Mouse (Mus musculus): Measurements from ENCODE around the gene Nid1. TPM values are rescaled to one million over a fixed set of nuclear protein-coding genes. Genes with fewer than 3 reads are reported as not detected.

Nid1 gene
- polyA plus RNA-seq, 1 experiment from 2014 or later = 44.8 TPM

DNA sequence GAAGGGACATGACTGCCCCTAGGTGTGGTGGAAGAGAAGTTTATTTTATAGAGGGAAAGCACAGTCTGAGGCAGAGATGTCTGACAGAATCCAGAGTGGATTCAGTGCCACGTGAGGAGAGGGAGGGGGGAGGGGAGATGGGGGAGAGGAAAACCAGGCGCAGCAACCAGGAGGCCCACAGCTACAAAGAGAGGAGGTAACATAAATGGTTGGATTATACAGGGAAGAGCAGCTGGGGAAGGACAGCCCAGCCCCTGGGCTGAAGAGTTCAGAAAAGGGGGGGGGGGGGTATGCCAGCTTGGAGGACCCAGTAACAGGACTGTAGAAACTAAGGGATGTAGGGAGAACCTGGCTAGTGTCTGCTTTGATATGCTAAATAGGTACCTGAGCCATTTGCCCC lies 42.6 kb downstream of the Nid1 start:
- no peak overlapping the region for H3K4me3 ChIP-seq (ENCODE audit: low read depth, low read length)
- no peaks in the 10 kb centered on the region for H3K36me3 ChIP-seq (ENCODE audit: control insufficient read depth, insufficient read depth, low read length)
- no peak overlapping the region for H3K9ac ChIP-seq (ENCODE audit: low read depth, low read length)
- no peaks in the 10 kb centered on the region for H3K9me3 ChIP-seq (ENCODE audit: control insufficient read depth, low read length)
- no peak for DNase-seq (ENCODE audit: low spot score)
- H3K4me2 ChIP-seq (replicated peaks; ENCODE audit: low read depth, low read length) = no peak overlapping the region
- ATAC-seq (ENCODE audit: low FRiP score) = peak; percentile 10
- 18% methylated on average over 2 of the region's 2 CpGs for WGBS
- H3K27ac ChIP-seq (ENCODE audit: low read depth, low read length) = no peak overlapping the region
- peaks cover 2% of the 10 kb centered on the region; the same call in 1 of the 2 replicates for H3K4me1 ChIP-seq (replicated peaks; ENCODE audit: control insufficient read depth, insufficient read depth, low read length)
- H3K27me3 ChIP-seq (ENCODE audit: control insufficient read depth, insufficient read depth, low read length) = no peaks in the 10 kb centered on the region

DNA sequence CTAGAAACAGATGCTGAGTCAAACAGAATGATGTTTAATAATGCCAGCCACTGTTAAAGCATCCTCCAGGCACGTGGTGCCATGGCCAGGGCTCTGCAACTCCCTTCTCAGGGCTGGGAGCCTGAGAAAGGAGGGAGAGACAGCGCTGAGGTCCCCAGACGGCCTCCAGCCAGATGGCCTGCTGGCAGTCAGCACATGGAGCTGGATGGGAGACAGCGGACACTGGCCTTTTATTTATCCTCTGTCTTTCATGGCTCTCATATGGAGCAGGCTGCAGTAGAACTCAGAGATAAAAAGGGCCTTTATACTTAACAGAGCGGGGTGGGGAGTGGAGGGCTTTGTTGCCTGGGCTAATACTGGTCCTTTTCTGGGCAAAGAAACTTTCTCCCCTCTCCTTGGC lies 43.7 kb downstream of the Nid1 start:
- H3K9ac ChIP-seq (ENCODE audit: low read depth, low read length) = no peak overlapping the region
- H3K4me3 ChIP-seq (ENCODE audit: low read depth, low read length) = no peak overlapping the region
- H3K9me3 ChIP-seq (ENCODE audit: control insufficient read depth, low read length) = no peaks in the 10 kb centered on the region
- H3K4me2 ChIP-seq (replicated peaks; ENCODE audit: low read depth, low read length) = no peak overlapping the region
- WGBS = 44% methylated on average over 5 of the region's 5 CpGs
- DNase-seq (ENCODE audit: low spot score) (peak; percentile 33), ATAC-seq (ENCODE audit: low FRiP score) (peak; percentile 60)
- no peaks in the 10 kb centered on the region for H3K36me3 ChIP-seq (ENCODE audit: control insufficient read depth, insufficient read depth, low read length)
- peaks cover 2% of the 10 kb centered on the region; the same call in 1 of the 2 replicates for H3K4me1 ChIP-seq (replicated peaks; ENCODE audit: control insufficient read depth, insufficient read depth, low read length)
- no peaks in the 10 kb centered on the region for H3K27me3 ChIP-seq (ENCODE audit: control insufficient read depth, insufficient read depth, low read length)
- H3K27ac ChIP-seq (ENCODE audit: low read depth, low read length) = peak overlapping the region; percentile 78; the same call in 1 of the 2 replicates

DNA sequence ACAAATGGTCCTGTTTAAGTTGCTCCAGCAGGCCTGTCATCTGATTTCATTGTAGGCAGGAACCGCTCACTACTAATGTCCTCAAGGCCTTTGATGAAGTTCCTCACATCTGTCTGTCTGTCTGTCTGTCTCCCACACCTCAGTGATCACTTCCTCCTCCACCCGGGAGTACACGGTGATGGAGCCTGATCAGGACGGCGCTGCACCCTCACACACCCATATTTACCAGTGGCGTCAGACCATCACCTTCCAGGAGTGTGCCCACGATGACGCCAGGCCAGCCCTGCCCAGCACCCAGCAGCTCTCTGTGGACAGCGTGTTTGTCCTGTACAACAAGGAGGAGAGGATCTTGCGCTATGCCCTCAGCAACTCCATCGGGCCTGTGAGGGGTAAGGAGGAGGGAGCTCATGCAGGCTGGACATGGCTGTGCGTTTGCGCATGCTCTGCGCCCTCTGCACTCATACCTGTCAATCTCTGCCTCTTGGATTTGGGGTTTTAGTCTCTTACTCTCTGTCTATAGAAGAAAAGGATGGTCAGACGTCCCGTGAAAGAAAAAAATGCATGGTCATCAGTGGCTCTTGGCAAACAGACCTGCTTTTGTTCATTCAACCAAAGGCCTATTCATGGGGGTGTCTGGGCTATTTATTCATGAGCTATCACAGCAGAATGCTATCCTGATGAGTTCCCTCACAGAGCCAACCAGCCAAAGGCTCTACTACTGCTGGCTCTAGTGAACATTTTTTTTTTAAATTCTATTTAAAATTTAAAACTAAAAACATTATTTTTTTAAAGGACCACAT lies 44.7 kb downstream of the Nid1 start:
- H3K9ac ChIP-seq (ENCODE audit: low read depth, low read length) = no peak overlapping the region
- 69% methylated on average over 16 of the region's 16 CpGs for WGBS
- H3K27ac ChIP-seq (ENCODE audit: low read depth, low read length) = peak overlapping the region; percentile 78
- no peaks in the 10 kb centered on the region for H3K9me3 ChIP-seq (ENCODE audit: control insufficient read depth, low read length)
- H3K4me2 ChIP-seq (replicated peaks; ENCODE audit: low read depth, low read length) = no peak overlapping the region
- H3K27me3 ChIP-seq (ENCODE audit: control insufficient read depth, insufficient read depth, low read length) = no peaks in the 10 kb centered on the region
- no peaks in the 10 kb centered on the region for H3K36me3 ChIP-seq (ENCODE audit: control insufficient read depth, insufficient read depth, low read length)
- no peak overlapping the region for H3K4me3 ChIP-seq (ENCODE audit: low read depth, low read length)
- H3K4me1 ChIP-seq (replicated peaks; ENCODE audit: control insufficient read depth, insufficient read depth, low read length) = peaks cover 2% of the 10 kb centered on the region; the same call in 1 of the 2 replicates
- ATAC-seq (ENCODE audit: low FRiP score) = peak; percentile 71
- peak; percentile 47 for DNase-seq (ENCODE audit: low spot score)

DNA sequence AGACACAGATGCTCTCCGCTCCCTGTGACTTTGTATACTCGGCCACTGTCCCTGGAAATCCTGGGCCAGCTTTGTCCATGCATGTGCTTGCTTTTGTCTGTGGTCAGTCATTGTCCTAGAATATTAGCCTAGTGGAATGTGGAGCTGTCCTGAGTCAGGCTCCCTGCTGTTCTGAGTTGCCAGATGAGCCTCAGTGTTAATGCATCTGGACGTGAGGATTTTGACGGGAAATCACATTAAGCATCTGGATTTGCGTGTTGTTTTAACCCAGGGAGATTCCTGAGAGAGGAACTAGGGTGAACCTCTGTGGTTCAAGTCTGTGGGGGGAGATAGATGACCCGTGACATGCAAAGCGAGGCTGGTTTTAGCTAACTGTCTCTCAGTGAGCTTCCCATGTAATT lies 47.0 kb downstream of the Nid1 start:
- Histone ChIP-seq H3K27ac (ENCODE audit: low read depth, low read length) (no peak overlapping the region), H3K4me2 (replicated peaks; ENCODE audit: low read depth, low read length) (no peak overlapping the region), H3K4me3 (ENCODE audit: low read depth, low read length) (no peak overlapping the region), H3K27me3 (ENCODE audit: control insufficient read depth, insufficient read depth, low read length) (no peaks in the 10 kb centered on the region), H3K4me1 (replicated peaks; ENCODE audit: control insufficient read depth, insufficient read depth, low read length) (peaks cover 2% of the 10 kb centered on the region; the same call in 1 of the 2 replicates), H3K9me3 (ENCODE audit: control insufficient read depth, low read length) (no peaks in the 10 kb centered on the region), H3K36me3 (ENCODE audit: control insufficient read depth, insufficient read depth, low read length) (no peaks in the 10 kb centered on the region), H3K9ac (ENCODE audit: low read depth, low read length) (no peak overlapping the region)
- WGBS = 23% methylated on average over 7 of the region's 7 CpGs
- ATAC-seq (ENCODE audit: low FRiP score) (no peak), DNase-seq (ENCODE audit: low spot score) (no peak)

DNA sequence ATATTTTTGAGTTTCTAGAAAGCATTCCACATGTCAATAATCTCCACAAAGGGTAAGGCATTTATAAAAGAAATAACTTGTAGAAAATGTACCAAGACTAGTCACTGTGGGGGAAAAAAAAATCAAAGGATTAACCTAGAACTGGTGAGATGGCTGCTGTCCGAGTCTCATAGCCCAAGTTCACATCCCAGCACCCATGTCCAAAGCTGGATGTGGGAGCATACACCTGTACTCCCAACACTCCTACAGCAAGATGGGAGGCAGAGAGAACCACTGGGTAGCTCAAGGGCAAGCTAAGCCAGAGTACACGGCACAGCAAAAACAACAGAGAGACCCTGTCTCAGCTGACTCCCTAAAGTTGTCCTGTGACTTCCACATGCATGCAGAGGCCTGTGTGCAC lies 47.5 kb downstream of the Nid1 start:
- H3K4me1 ChIP-seq (replicated peaks; ENCODE audit: control insufficient read depth, insufficient read depth, low read length) = peaks cover 2% of the 10 kb centered on the region; the same call in 1 of the 2 replicates
- no peak for DNase-seq (ENCODE audit: low spot score)
- H3K27ac ChIP-seq (ENCODE audit: low read depth, low read length) = no peak overlapping the region
- WGBS = 75% methylated on average over 2 of the region's 2 CpGs
- no peak overlapping the region for H3K9ac ChIP-seq (ENCODE audit: low read depth, low read length)
- no peaks in the 10 kb centered on the region for H3K9me3 ChIP-seq (ENCODE audit: control insufficient read depth, low read length)
- H3K4me2 ChIP-seq (replicated peaks; ENCODE audit: low read depth, low read length) = no peak overlapping the region
- H3K27me3 ChIP-seq (ENCODE audit: control insufficient read depth, insufficient read depth, low read length) = no peaks in the 10 kb centered on the region
- H3K36me3 ChIP-seq (ENCODE audit: control insufficient read depth, insufficient read depth, low read length) = no peaks in the 10 kb centered on the region
- no peak for ATAC-seq (ENCODE audit: low FRiP score)
- H3K4me3 ChIP-seq (ENCODE audit: low read depth, low read length) = no peak overlapping the region

DNA sequence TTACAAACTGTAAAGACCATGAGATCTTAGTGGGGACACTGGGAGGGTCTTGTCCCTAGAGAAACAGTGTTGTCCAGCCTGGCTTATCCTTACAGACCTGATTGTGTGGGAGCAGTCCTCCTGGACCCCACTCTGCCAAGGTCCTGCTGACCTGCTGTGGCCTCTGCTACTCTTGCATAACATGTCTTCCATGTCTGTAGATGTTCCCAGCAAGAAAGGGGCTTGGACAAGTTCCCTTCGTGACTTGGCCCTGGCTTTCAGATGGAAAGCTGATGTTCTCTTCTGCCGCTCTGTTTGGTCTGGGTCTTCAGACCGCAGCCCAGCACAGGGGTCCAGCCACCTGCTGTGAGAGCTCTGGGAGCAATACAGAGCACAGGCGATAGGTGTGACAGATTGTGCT lies 48.3 kb downstream of the Nid1 start:
- Histone ChIP-seq H3K36me3 (ENCODE audit: control insufficient read depth, insufficient read depth, low read length) (no peaks in the 10 kb centered on the region), H3K4me3 (ENCODE audit: low read depth, low read length) (no peak overlapping the region), H3K27ac (ENCODE audit: low read depth, low read length) (no peak overlapping the region), H3K9ac (ENCODE audit: low read depth, low read length) (no peak overlapping the region), H3K4me2 (replicated peaks; ENCODE audit: low read depth, low read length) (no peak overlapping the region), H3K27me3 (ENCODE audit: control insufficient read depth, insufficient read depth, low read length) (no peaks in the 10 kb centered on the region), H3K4me1 (replicated peaks; ENCODE audit: control insufficient read depth, insufficient read depth, low read length) (peaks cover 2% of the 10 kb centered on the region; the same call in 1 of the 2 replicates), H3K9me3 (ENCODE audit: control insufficient read depth, low read length) (no peaks in the 10 kb centered on the region)
- DNase-seq (ENCODE audit: low spot score) = no peak
- no peak for ATAC-seq (ENCODE audit: low FRiP score)
- WGBS = 59% methylated on average over 4 of the region's 4 CpGs

DNA sequence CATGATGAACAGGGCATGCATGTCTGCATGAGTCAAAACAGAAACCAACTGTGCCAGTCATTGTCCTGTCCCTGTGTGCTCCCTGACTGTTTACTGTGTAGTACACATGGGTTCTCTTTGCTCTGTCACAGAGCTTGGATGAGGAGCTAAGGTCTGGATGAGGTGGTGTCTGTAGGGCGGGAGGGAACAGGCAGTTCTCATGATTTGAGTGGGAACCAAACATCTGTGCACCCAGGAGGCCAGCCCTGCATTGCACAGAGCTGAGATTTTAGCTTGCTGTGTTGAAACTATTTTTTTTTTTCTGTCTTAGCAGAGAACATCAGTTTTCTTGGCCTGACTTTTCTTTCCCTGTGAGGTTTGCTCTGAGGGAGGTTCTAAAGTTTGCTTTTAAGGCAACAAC lies 50.5 kb downstream of the Nid1 start:
- no peaks in the 10 kb centered on the region for H3K9me3 ChIP-seq (ENCODE audit: control insufficient read depth, low read length)
- H3K4me3 ChIP-seq (ENCODE audit: low read depth, low read length) = no peak overlapping the region
- WGBS = 95% methylated on average over 1 of the region's 1 CpGs
- no peak overlapping the region for H3K4me2 ChIP-seq (replicated peaks; ENCODE audit: low read depth, low read length)
- H3K9ac ChIP-seq (ENCODE audit: low read depth, low read length) = no peak overlapping the region
- no peak for DNase-seq (ENCODE audit: low spot score)
- no peak for ATAC-seq (ENCODE audit: low FRiP score)
- no peaks in the 10 kb centered on the region for H3K36me3 ChIP-seq (ENCODE audit: control insufficient read depth, insufficient read depth, low read length)
- 0 out of 2 replicates have a peak, but pooled peaks cover 2% of the 10 kb centered on the region for H3K4me1 ChIP-seq (replicated peaks; ENCODE audit: control insufficient read depth, insufficient read depth, low read length)
- no peak overlapping the region for H3K27ac ChIP-seq (ENCODE audit: low read depth, low read length)
- H3K27me3 ChIP-seq (ENCODE audit: control insufficient read depth, insufficient read depth, low read length) = no peaks in the 10 kb centered on the region

DNA sequence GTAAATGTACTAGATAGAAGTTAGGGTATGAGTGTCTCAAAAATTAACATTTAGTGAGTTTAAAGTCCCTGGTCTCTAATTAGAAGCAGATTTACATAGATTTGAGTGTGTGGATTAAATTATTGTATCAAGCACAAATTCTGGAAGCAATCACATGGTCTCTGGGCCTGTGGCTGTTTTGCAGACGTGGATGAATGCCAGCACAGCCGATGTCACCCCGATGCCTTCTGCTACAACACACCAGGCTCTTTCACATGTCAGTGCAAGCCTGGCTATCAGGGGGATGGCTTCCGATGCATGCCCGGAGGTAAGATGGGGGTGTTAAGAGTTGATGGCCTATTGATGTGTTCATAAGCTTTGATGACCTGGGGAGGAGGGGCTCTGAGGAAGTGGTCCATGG lies 52.5 kb downstream of the Nid1 start:
- WGBS = 83% methylated on average over 5 of the region's 5 CpGs
- DNase-seq (ENCODE audit: low spot score) = no peak

DNA sequence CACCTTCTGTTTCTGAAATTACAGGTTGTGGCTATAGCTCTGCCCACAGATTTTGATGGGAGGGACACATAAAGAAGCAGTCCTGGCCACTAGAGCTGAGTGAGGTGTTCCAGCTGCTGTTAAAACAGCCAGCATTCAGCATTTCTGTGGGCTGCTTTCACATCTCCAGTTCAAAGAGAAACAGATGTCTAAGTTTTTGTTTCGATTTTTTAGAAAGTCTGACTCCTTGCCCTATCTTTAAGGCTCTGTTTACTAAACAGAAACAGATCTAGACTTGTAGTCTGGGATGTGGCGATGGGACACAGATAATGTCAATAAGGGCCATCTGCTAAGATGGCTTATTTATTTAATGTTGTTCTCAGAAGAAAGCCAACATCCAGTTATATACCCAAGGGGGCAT lies 54.8 kb downstream of the Nid1 start:
- no peaks in the 10 kb centered on the region for H3K27me3 ChIP-seq (ENCODE audit: control insufficient read depth, insufficient read depth, low read length)
- no peaks in the 10 kb centered on the region for H3K36me3 ChIP-seq (ENCODE audit: control insufficient read depth, insufficient read depth, low read length)
- no peaks in the 10 kb centered on the region for H3K9me3 ChIP-seq (ENCODE audit: control insufficient read depth, low read length)
- H3K4me2 ChIP-seq (replicated peaks; ENCODE audit: low read depth, low read length) = no peak overlapping the region
- H3K4me3 ChIP-seq (ENCODE audit: low read depth, low read length) = no peak overlapping the region
- 71% methylated on average over 2 of the region's 2 CpGs for WGBS
- no peak overlapping the region for H3K27ac ChIP-seq (ENCODE audit: low read depth, low read length)
- ATAC-seq (ENCODE audit: low FRiP score) (no peak), DNase-seq (ENCODE audit: low spot score) (no peak)
- H3K9ac ChIP-seq (ENCODE audit: low read depth, low read length) = no peak overlapping the region
- no peaks in the 10 kb centered on the region for H3K4me1 ChIP-seq (replicated peaks; ENCODE audit: control insufficient read depth, insufficient read depth, low read length)

More for the DNA sequence above, 52.5 kb downstream of the Nid1 start:
- no peaks in the 10 kb centered on the region for H3K27me3 ChIP-seq (ENCODE audit: control insufficient read depth, insufficient read depth, low read length)
- no peak for ATAC-seq (ENCODE audit: low FRiP score)
- H3K9me3 ChIP-seq (ENCODE audit: control insufficient read depth, low read length) = no peaks in the 10 kb centered on the region
- H3K4me2 ChIP-seq (replicated peaks; ENCODE audit: low read depth, low read length) = no peak overlapping the region
- no peaks in the 10 kb centered on the region for H3K36me3 ChIP-seq (ENCODE audit: control insufficient read depth, insufficient read depth, low read length)
- no peak overlapping the region for H3K9ac ChIP-seq (ENCODE audit: low read depth, low read length)
- no peak overlapping the region for H3K27ac ChIP-seq (ENCODE audit: low read depth, low read length)
- no peak overlapping the region for H3K4me3 ChIP-seq (ENCODE audit: low read depth, low read length)
- H3K4me1 ChIP-seq (replicated peaks; ENCODE audit: control insufficient read depth, insufficient read depth, low read length) = no peaks in the 10 kb centered on the region

Measured in hindbrain, embryonic 11.5 days (tissue).